17 mouse cellular contexts compared by ENCODE assay signal in the genomic region with DNA sequence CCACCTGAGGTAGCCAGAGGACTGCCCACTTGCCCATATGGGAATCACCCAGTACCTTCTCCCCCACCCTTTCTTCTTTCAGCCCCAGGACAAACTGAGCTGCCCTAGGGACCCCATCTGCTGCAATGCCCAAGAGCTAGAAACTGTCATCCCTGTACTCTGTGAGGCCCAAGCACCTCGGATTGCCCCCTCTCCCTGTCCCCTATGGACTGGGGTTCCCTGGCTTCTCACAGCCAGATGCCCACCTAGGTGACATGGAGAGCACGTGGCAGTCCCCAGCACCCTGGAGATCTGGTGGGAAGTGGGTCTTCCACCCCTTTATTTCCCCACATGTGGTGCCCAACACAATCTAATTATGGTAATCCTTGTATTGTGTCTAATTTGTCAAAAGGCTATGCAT.
"Had no signal": no experiment of that assay in that cellular context is flagged by ENCODE, and none has a peak within 500 bp of the region (broad histone marks: within the 10 kb centered on the region; RNA-seq: fewer than 3 reads in every experiment).

No protein-coding gene starts in this region.

- H3K27me3 ChIP-seq: intestine, embryonic 15.5 days; liver, embryonic 13.5 days; neural tube, embryonic 13.5 days had no signal

- H3K9ac ChIP-seq: intestine, embryonic 15.5 days; liver, embryonic 13.5 days; neural tube, embryonic 13.5 days had no signal

- ATAC-seq: intestine, embryonic 15.5 days had no signal

- H3K4me2 ChIP-seq: intestine, embryonic 15.5 days; liver, embryonic 13.5 days; neural tube, embryonic 13.5 days had no signal

- H3K4me3 ChIP-seq: intestine, embryonic 15.5 days; liver, embryonic 13.5 days; neural tube, embryonic 13.5 days had no signal

- H3K27ac ChIP-seq: intestine, embryonic 15.5 days; liver, embryonic 13.5 days; neural tube, embryonic 13.5 days; stomach, postnatal 0 days had no signal

- H3K4me1 ChIP-seq: intestine, embryonic 15.5 days; liver, embryonic 13.5 days; neural tube, embryonic 13.5 days had no signal

- DNase-seq: kidney, adult 11 months; kidney, adult 8-10 months; kidney, postnatal 14 days; kidney, postnatal 4 days; liver, embryonic 13.5 days; lung, adult 2 months; lung, postnatal 14 days; lung, postnatal 4 days; right cerebral cortex, adult 18-20 months; right cerebral cortex, postnatal 14 days; right cerebral cortex, postnatal 4 days; thymus, adult 2 months; thymus, postnatal 14 days; thymus, postnatal 4 days had no signal

- H3K9me3 ChIP-seq: intestine, embryonic 15.5 days; liver, embryonic 13.5 days; neural tube, embryonic 13.5 days had no signal

- H3K36me3 ChIP-seq: intestine, embryonic 15.5 days; liver, embryonic 13.5 days; neural tube, embryonic 13.5 days had no signal
